Mouse (Mus musculus): ENCODE measurements at regions not wholly inside any gene's neighbourhood (a gene's known extent, or its start where the extent isn't known, plus 50 kb on each side); places are given as distances from the start of the nearest gene placed in this dataset.

GRCm38 (mm10) chr1:102879109-102879508, 1889.2 kb upstream of the Cdh20 start:
- in situ Hi-C loops (cut with MboI; ENCODE audit: low pct_ligation_motif_present, low pct_unique_long_range_greater_than_20kb, low sequenced_read_pairs) (no loop called here), dilution Hi-C loops (cut with MboI; ENCODE audit: extremely low pct_ligation_motif_present, extremely low pct_unique_long_range_greater_than_20kb, low sequenced_read_pairs) (no loop called here)
- H3K79me2 ChIP-seq (replicated peaks; ENCODE audit: control insufficient read depth, extremely low read depth, insufficient read depth, poor library complexity, severe bottlenecking), result no peaks in the 10 kb centered on the region
- no peak for DNase-seq (ENCODE audit: extremely low read depth)
- H3K27me3 ChIP-seq (replicated peaks), result no peaks in the 10 kb centered on the region
- H3K9ac ChIP-seq (ENCODE audit: insufficient read depth, low read depth), result no peak overlapping the region
- no peaks in the 10 kb centered on the region for H3K36me3 ChIP-seq (replicated peaks in 1 of 2; ENCODE audit: control insufficient read depth in 1 of 2, insufficient read depth in 1 of 2, low read length in 1 of 2)
- H3K4me3 ChIP-seq (replicated peaks in 1 of 3; ENCODE audit: low read depth in 2 of 3, low read length in 2 of 3, poor library complexity in 1 of 3), result no peak overlapping the region
- no peak overlapping the region for H3K4me2 ChIP-seq (ENCODE audit: insufficient read depth, low read depth, poor library complexity, severe bottlenecking)
- TF ChIP-seq IRF4 (IDR thresholded peaks at IDR 0.05; ENCODE audit: low read depth, low read length), result no peak
- no peak for TF ChIP-seq USF1 (IDR thresholded peaks at IDR 0.05; ENCODE audit: low read depth, low read length)
- no peak for TF ChIP-seq RCOR1 (conservative IDR thresholded peaks at IDR 0.05; ENCODE audit: low read depth, low read length)
- no peak for TF ChIP-seq CTCF (conservative IDR thresholded peaks at IDR 0.05 in 1 of 2, IDR thresholded peaks at IDR 0.05 in 1 of 2; ENCODE audit: low read depth in 2 of 2, low read length in 2 of 2)
- TF ChIP-seq HCFC1 (IDR thresholded peaks at IDR 0.05; ENCODE audit: low read depth, low read length), result no peak
- no peak for TF ChIP-seq ZKSCAN1 (IDR thresholded peaks at IDR 0.05; ENCODE audit: borderline replicate concordance, low read depth, low read length)
- no peak for TF ChIP-seq MAX (IDR thresholded peaks at IDR 0.05; ENCODE audit: low read length)
- no peak for TF ChIP-seq SMC3 (IDR thresholded peaks at IDR 0.05; ENCODE audit: low read depth, low read length)
- no peak for TF ChIP-seq SIN3A (IDR thresholded peaks at IDR 0.05; ENCODE audit: low read length)
- no peak for TF ChIP-seq KAT2A (IDR thresholded peaks at IDR 0.05; ENCODE audit: insufficient replicate concordance, low read length)
- TF ChIP-seq JUN (IDR thresholded peaks at IDR 0.05; ENCODE audit: insufficient read depth, low read depth, low read length), result no peak
- TF ChIP-seq NELFE (IDR thresholded peaks at IDR 0.05; ENCODE audit: low read depth, low read length), result no peak
- no peak for TF ChIP-seq MAFK (IDR thresholded peaks at IDR 0.05; ENCODE audit: insufficient replicate concordance, low read length)
- no peak for TF ChIP-seq TBP (conservative IDR thresholded peaks at IDR 0.05; ENCODE audit: low read depth, low read length)
- TF ChIP-seq BHLHE40 (IDR thresholded peaks at IDR 0.05; ENCODE audit: low read depth, low read length), result no peak
- no peak for TF ChIP-seq MYC (IDR thresholded peaks at IDR 0.05; ENCODE audit: low read depth, low read length)
- no peak for TF ChIP-seq MXI1 (IDR thresholded peaks at IDR 0.05; ENCODE audit: low read depth, low read length)
- no peak for TF ChIP-seq PAX5 (IDR thresholded peaks at IDR 0.05; ENCODE audit: low read length)
- no peak for TF ChIP-seq EP300 (IDR thresholded peaks at IDR 0.05; ENCODE audit: low read length)
- H3K27ac ChIP-seq (ENCODE audit: insufficient read depth, low read depth), result no peak overlapping the region
- H3K4me1 ChIP-seq (ENCODE audit: control insufficient read depth in 1 of 2, insufficient read depth in 2 of 2), result no peaks in the 10 kb centered on the region
- H3K9me3 ChIP-seq (replicated peaks; ENCODE audit: low read length), result peaks cover 39% of the 10 kb centered on the region

GRCm38 (mm10) chr1:102899174-102899573, 1869.2 kb upstream of the Cdh20 start:
- H3K4me3 ChIP-seq (replicated peaks in 1 of 3; ENCODE audit: low read depth in 2 of 3, low read length in 2 of 3, poor library complexity in 1 of 3), result no peak overlapping the region
- H3K79me2 ChIP-seq (replicated peaks; ENCODE audit: control insufficient read depth, extremely low read depth, insufficient read depth, poor library complexity, severe bottlenecking), result no peaks in the 10 kb centered on the region
- H3K9me3 ChIP-seq (replicated peaks; ENCODE audit: low read length), result peaks cover 14% of the 10 kb centered on the region
- H3K4me2 ChIP-seq (ENCODE audit: insufficient read depth, low read depth, poor library complexity, severe bottlenecking), result no peak overlapping the region
- H3K9ac ChIP-seq (ENCODE audit: insufficient read depth, low read depth), result no peak overlapping the region
- no peaks in the 10 kb centered on the region for H3K36me3 ChIP-seq (replicated peaks in 1 of 2; ENCODE audit: control insufficient read depth in 1 of 2, insufficient read depth in 1 of 2, low read length in 1 of 2)
- TF ChIP-seq ZNF384 (IDR thresholded peaks at IDR 0.05; ENCODE audit: low read depth, low read length), result no peak
- TF ChIP-seq POLR2A (IDR thresholded peaks at IDR 0.05; ENCODE audit: low read depth, low read length), result no peak
- TF ChIP-seq BHLHE40 (IDR thresholded peaks at IDR 0.05; ENCODE audit: low read depth, low read length), result no peak
- TF ChIP-seq MEF2A (IDR thresholded peaks at IDR 0.05; ENCODE audit: borderline replicate concordance, low read depth, low read length), result no peak
- TF ChIP-seq JUN (IDR thresholded peaks at IDR 0.05; ENCODE audit: insufficient read depth, low read depth, low read length), result no peak
- no peak for TF ChIP-seq ELF1 (IDR thresholded peaks at IDR 0.05; ENCODE audit: low read depth, low read length)
- no peak for TF ChIP-seq MAZ (IDR thresholded peaks at IDR 0.05; ENCODE audit: low read depth, low read length)
- TF ChIP-seq MYC (IDR thresholded peaks at IDR 0.05; ENCODE audit: low read depth, low read length), result no peak
- TF ChIP-seq HCFC1 (IDR thresholded peaks at IDR 0.05; ENCODE audit: low read depth, low read length), result no peak
- TF ChIP-seq GABPA (IDR thresholded peaks at IDR 0.05; ENCODE audit: insufficient replicate concordance, low read depth, low read length), result no peak
- TF ChIP-seq NELFE (IDR thresholded peaks at IDR 0.05; ENCODE audit: low read depth, low read length), result no peak
- TF ChIP-seq USF2 (conservative IDR thresholded peaks at IDR 0.05; ENCODE audit: low read depth, low read length), result no peak
- no peak for TF ChIP-seq TBP (conservative IDR thresholded peaks at IDR 0.05; ENCODE audit: low read depth, low read length)
- no peak for TF ChIP-seq IRF4 (IDR thresholded peaks at IDR 0.05; ENCODE audit: low read depth, low read length)
- no peak for TF ChIP-seq SIN3A (IDR thresholded peaks at IDR 0.05; ENCODE audit: low read length)
- TF ChIP-seq RCOR1 (conservative IDR thresholded peaks at IDR 0.05; ENCODE audit: low read depth, low read length), result no peak
- no peak for TF ChIP-seq KAT2A (IDR thresholded peaks at IDR 0.05; ENCODE audit: insufficient replicate concordance, low read length)
- TF ChIP-seq NRF1 (IDR thresholded peaks at IDR 0.05; ENCODE audit: low read depth, low read length), result no peak
- H3K27ac ChIP-seq (ENCODE audit: insufficient read depth, low read depth), result no peak overlapping the region
- dilution Hi-C loops (cut with MboI; ENCODE audit: extremely low pct_ligation_motif_present, extremely low pct_unique_long_range_greater_than_20kb, low sequenced_read_pairs) (no loop called here), in situ Hi-C loops (cut with MboI; ENCODE audit: low pct_ligation_motif_present, low pct_unique_long_range_greater_than_20kb, low sequenced_read_pairs) (no loop called here)
- H3K4me1 ChIP-seq (ENCODE audit: control insufficient read depth in 1 of 2, insufficient read depth in 2 of 2), result no peaks in the 10 kb centered on the region
- no peaks in the 10 kb centered on the region for H3K27me3 ChIP-seq (replicated peaks)
- no peak for DNase-seq (ENCODE audit: extremely low read depth)

Data from CH12.LX (cell line).